Mouse (Mus musculus) retina, adult 2 months (tissue): ENCODE data around the gene Acadvl.
A peak's percentile ranks its signal among the peaks of the same experiment; 100 is the strongest.
"Not testable (repeated sequence)": the region's sequence is repeated elsewhere in the genome, so short reads cannot be mapped to it uniquely, and the experiment has no call there.

Experiments
- DNase-seq: peaks from one replicate; pipeline ENCODE4 v3.0.0-alpha.2; 2012; ENCODE audit warnings: low read depth, low spot score

Acadvl gene

GRCm38 (mm10) chr11:70027397-70027796 is 12.2 kb upstream of the Acadvl start:
- no peak for DNase-seq

DNA sequence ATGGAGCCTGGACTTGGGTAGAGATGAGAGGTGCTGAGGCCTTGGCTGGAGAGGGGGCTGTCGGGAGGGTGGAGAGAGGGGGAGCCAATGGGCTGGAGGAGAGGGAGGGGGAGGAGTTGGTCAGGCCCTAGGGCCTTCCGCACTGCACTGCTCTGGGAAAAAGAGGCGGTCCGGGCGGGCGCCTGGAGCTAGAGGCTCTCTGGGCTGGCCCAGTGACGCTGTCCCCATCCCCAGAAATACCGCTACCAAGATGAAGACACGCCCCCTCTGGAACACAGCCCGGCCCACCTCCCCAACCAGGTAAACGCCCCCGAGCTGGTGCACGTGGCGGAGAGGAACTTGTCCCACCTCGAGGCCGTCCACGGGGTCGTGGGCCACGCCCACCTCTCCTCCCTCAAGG is 11.5 kb upstream of the Acadvl start:
- no peak for DNase-seq

GRCm38 (mm10) chr11:70024151-70024514 is 8.9 kb upstream of the Acadvl start:
- no peak for DNase-seq

- DNase-seq, result no peak
These were observed 8.4 kb upstream of the Acadvl start for GRCm38 (mm10) chr11:70023481-70024150.

DNA sequence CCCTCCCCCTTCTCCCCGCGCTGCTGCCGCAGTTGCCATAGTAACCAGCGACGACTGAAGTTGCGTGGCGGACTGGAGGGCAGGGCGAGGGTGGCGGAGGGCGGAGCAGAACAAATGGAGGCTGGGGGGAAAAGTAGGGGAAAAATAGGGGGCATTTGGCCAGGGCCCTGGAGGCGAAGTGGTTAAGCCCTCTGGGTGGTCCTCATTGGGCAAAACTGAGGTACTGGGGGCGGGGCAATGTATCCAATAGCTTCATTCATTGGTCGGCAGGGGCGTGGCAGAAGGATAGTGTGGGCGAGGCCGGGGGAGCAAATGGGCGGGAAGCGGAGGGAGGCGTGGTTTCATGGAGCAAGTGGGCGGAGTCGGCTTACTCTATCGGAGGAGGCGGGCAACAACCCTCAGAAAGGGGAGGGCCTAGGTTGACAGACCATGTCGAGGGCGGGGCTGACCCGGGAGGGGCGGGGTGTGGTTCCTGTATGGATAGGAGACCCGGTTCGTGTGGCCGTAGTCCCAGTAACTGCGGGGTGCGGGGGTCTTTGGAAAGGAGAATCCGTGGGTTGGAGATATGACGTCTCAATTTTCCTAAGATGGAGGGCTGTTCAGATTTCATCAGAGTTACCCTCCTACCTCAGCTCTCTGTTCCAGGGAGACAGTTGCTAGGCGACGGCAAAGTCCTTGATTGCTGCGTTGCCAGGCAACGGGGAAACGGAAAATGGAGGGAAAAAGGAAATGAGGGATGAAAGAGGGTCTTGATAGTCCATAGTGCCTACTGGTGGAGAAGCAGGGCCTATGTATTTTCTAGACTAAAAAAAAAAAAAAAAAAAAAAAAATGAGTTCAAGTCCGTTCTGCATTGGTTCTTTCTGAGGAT is 6.3 kb upstream of the Acadvl start:
- DNase-seq, result peak; percentile 91

GRCm38 (mm10) chr11:70020731-70021263 is 5.6 kb upstream of the Acadvl start:
- peak; percentile 72 for DNase-seq

- DNase-seq, result no peak
These were observed 4.9 kb upstream of the Acadvl start for GRCm38 (mm10) chr11:70020022-70020631.

DNA sequence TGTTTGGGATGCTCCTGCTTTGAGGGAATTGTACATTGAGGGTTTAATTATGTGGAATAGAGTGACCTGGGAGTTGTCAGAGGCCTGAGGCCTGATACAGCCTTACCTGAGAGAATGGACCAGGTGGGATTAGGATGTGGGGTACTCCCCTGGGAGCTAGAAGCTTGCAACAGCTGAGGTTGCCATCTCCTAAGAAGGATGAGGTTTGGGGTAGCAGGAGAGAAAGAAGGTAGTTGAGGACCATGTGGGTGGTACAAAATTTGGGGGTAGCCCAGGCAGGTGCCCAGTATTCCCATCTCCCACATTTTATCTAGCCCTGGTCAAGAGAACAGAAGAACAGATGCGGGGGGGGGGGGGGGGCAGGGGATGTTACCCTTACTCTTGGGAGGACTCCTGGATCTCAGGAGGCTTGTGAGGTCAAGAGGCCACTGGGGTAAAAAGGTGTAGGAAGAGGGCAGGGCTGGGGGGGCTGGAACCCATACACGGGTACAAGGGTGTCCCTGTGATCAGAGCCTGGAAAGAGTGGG is 4.3 kb upstream of the Acadvl start:
- DNase-seq, result no peak

- DNase-seq, result no peak
These were observed 3.1 kb upstream of the Acadvl start for GRCm38 (mm10) chr11:70018131-70018990.

GRCm38 (mm10) chr11:70017199-70017767 is 2.1 kb upstream of the Acadvl start:
- DNase-seq, result no peak

DNA sequence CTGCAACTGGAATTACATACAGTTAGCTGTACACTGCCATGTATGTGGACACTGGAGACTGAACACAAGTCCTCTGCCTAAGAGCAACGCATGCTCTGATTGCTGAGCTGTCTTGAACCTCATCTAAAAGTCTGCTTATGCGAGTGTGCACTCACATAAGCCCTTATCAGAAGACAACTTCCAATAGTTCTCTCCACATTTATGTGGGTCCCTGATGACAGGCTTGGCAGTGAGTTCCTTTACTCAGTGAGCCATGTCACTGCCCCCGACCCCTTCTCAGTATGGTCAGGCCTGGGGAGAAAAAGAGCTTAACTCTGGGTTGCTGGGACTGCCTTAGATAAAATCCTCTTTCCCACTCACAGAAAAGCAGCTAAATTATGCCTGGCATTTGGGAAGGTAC is 1.5 kb upstream of the Acadvl start, which contains the start of gene Dlg4:
Gene Dlg4, plus strand, starts transcription at position 274 of the 400 bp plus-strand sequence.
- no peak for DNase-seq

DNA sequence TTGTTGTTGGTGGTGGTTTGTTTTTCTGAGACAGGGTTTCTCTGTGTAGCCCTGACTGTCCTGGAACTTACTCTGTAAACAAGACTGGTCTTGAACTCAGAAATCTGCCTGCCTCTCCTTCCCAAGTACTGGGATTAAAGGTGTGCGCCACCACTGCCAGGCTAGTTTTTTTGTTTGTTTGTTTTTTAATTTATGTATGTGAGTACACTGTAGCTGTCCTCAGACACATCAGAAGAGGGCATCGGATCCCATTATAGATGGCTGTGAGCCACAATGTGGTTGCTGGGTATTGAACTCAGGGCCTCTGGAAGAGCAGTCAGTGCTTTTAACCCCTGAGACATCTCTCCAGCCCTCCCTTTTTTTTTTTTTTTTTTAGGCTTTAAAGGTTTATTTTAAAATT is 966 bp upstream of the Acadvl start:
- DNase-seq, result not testable (repeated sequence)

DNA sequence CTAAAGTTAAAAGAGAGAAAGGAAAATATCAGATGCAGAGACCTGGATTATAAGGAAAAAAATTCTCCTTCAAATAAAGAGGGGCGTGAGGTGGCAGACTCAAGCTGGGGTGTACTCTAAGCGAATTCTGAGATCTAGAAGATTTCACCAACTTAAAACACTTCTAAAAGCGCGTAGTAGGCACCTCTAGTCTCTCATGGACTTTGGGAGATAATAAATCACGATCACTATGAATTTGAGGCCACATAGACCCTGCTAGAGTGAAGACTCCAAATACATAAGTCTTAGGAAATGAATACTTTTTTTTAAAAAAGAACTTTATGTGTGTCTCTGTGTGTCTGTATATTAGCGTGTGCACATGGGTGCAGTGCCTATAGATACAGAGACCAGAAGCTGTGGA is 466 bp upstream of the Acadvl start:
- no peak for DNase-seq

DNA sequence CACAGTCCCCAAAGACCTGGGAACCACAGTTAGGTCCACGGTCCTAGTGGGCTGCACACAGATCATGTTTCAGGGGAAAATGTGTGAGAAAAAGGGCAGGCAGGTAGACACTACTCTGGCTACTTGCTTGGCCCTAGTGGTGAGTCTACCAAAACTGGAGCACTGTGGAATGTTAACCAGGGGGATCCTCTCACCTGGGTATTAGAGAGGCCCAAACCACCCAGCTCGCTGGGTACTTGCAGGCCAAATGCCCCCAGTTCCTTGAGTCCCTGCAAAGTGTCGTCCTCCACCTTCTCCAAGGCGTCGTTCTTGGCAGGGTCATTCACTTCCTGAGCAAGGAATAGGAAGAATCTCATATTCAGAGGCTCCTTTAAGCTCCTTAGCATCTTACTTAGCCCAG is 1.2 kb downstream of the Acadvl start:
- DNase-seq, result no peak

DNA sequence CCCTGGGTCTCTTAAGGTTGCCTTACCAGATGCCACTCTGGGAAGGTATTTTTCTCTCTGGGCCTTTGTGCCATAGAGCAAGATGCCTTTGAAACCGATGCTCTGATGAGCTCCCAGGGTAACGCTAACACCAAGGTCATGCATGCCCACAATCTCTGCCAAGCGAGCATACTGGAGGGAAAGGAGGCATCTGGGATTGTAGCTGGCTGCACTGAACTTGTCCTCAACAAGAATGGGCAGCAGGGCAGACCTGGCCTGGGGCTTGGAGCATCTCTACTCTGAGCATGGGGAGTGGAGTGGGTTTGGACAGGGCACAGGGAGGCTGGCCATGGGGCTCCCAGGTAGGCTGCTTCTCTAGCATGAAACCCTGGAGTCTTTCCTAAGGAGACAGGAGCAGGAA is 1.8 kb downstream of the Acadvl start:
- DNase-seq, result no peak

DNA sequence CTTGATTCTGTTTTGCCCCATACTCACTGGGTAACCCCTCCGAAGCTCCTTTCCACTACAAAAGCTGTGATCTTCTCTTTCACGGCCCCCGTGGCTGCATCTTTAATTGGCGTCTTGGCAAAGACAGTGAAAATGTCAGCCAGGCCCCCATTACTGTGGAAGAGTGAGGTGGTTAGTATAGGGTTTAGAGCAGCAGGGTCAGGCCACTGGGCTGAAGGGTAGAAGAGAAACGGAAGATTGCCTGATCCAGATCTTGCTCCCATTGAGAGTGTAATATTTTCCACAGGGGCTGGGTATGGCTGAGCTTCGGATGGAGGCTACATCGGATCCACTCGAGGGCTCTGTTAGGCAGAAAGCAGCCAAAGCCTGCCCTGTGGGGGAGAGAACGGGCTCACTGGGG is 2.3 kb downstream of the Acadvl start:
- DNase-seq, result no peak

- DNase-seq, result no peak
These were observed 4.2 kb downstream of the Acadvl start for GRCm38 (mm10) chr11:70010961-70011360.

DNA sequence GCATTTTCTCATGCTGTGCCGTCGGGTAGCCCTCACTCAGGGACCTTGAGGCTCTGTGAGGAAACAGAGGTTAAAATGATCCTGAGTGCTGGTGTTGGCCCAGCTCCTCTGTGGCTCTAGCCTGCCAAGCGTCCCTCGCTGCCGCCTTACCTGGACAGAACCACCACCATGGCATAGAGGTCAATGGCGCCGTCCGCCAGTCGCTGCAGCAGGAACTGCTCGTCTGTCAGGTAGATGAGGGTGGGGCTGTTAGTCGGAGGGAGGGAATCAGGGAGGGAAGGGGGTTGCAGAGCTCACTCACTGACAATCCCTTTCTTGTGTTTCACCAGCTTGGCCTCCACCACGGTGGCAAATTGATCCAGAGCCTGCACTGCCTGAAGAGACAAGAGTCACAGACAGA is 4.7 kb downstream of the Acadvl start:
- no peak for DNase-seq

- no peak for DNase-seq
These were observed 5.2 kb downstream of the Acadvl start for GRCm38 (mm10) chr11:70010033-70010432.

DNA sequence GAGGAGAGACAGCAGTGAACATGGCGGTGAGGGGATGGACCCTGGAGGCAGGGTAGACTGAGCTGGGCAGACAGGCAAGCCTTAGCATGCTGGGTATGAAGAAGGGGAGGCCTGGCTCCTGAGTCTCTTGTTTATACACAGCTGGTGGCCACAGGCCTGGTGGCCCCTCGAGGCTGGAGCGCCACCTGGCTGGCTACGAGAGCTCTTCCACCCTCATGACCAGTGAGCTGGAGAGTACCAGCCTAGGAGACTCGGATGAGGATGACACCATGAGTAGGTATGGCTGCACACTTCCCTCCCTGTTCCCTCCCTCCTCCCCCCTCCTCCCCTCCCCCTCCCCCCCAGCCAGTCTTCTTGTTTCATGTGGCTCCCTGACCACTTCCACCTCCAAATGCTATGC is 9.7 kb downstream of the Acadvl start:
- DNase-seq, result no peak

GRCm38 (mm10) chr11:70002471-70002870 is 12.7 kb downstream of the Acadvl start:
- DNase-seq, result no peak
